Mouse (Mus musculus) hindbrain, embryonic 16.5 days (tissue): ENCODE results near the gene Cacna1s. TPM values are rescaled to one million over a fixed set of nuclear protein-coding genes. Genes with fewer than 3 reads are reported as not detected.

ENCODE experiments used
- ATAC-seq: fragments of 200-750 bp; cut with Nextera tagmentation; 2 replicates; pipeline ENCODE4 v1.8.0; 2017; ENCODE audit warnings: moderate TSS enrichment, moderate library complexity
- H3K27ac ChIP-seq: fragments of 300-500 bp; sonication (generic); 2 replicates; pipeline ENCODE4 v1.5.1; 2014; ENCODE audit warnings: low read depth, mild to moderate bottlenecking, control low read depth, low read length, moderate library complexity
- H3K27me3 ChIP-seq: fragments of 300-500 bp; sonication (generic); replicated peaks from 2 replicates; pipeline ENCODE4 v1.6.1; 2014; ENCODE audit warnings: low read length; ENCODE audit not compliant: control insufficient read depth, insufficient read depth
- H3K36me3 ChIP-seq: fragments of 300-500 bp; sonication (generic); 2 replicates; pipeline ENCODE4 v1.6.1; 2014; ENCODE audit warnings: mild to moderate bottlenecking, low read length, moderate library complexity, mixed read lengths; ENCODE audit not compliant: control insufficient read depth, insufficient read depth
- H3K4me1 ChIP-seq: fragments of 300-500 bp; sonication (generic); 2 replicates; pipeline ENCODE4 v1.6.1; 2014; ENCODE audit warnings: low read depth, low read length; ENCODE audit not compliant: control insufficient read depth, insufficient read depth
- H3K4me2 ChIP-seq: fragments of 300-500 bp; sonication (generic); 2 replicates; pipeline ENCODE4 v1.6.1; 2014; ENCODE audit warnings: mild to moderate bottlenecking, low read length, control low read depth, moderate library complexity
- H3K4me3 ChIP-seq: fragments of 300-500 bp; sonication (generic); 2 replicates; pipeline ENCODE4 v1.5.1; 2014; ENCODE audit warnings: mild to moderate bottlenecking, low read length, control low read depth, moderate library complexity
- H3K9ac ChIP-seq: fragments of 300-500 bp; sonication (generic); 2 replicates; pipeline ENCODE4 v1.6.1; 2014; ENCODE audit warnings: low read depth, mild to moderate bottlenecking, control low read depth, low read length, moderate library complexity
- H3K9me3 ChIP-seq: fragments of 300-500 bp; sonication (generic); 2 replicates; pipeline ENCODE4 v1.6.1; 2014; ENCODE audit warnings: mild to moderate bottlenecking, low read length, moderate library complexity; ENCODE audit not compliant: control insufficient read depth
- WGBS: fragments of 180-500 bp; shearing (Covaris S2); extraction: QIAGEN DNeasy Blood & Tissue Kit; methylation state at CpG from one replicate; pipeline ENCODE4 v1.1.7; 2014; 5-methylcytosine and 5-hydroxymethylcytosine counted together
- polyA plus RNA-seq: library from polyadenylated mRNA; unstranded; fragments of >200 nt; fragmentation: Nextera tagmentation; extraction: Ambion mirVana; gene quantifications from 2 replicates; pipeline ENCODE4 v1.2.1, GENCODE M21; 2015

Cacna1s gene
- 0.45 and 0.66 TPM in 2 replicates for polyA plus RNA-seq

DNA sequence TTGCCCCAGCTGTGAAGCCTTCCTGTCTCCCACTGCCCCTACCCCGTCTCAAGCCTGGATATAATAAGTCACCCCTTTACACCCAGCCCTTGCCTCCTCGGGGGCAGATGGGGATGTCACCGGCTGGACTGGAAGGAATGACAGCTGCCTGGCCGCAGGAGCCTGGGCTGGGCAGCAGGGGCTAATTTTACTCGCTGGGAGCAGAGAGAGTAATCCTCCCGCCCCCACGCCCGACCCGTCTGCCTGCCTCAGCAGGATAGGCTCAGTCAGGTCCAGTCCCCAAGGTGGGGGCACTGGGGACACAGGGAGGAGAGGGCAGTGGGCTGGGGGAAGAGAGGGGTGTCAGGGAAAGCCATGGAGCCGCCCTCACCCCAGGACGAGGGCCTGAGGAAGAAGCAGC lies at the start of gene Cacna1s:
Cacna1s (plus strand) TSS at position 204 of the 400 bp plus-strand sequence.
- Histone ChIP-seq H3K4me1 (peaks cover 20% of the 10 kb centered on the region), H3K27me3 (peaks cover 17% of the 10 kb centered on the region), H3K4me2 (no peak within 1 kb of the TSS), H3K9ac (no peak within 1 kb of the TSS), H3K27ac (no peak within 1 kb of the TSS), H3K4me3 (no peak within 1 kb of the TSS), H3K9me3 (no peaks in the 10 kb centered on the region), H3K36me3 (no peaks in the 10 kb centered on the region)
- no peak for ATAC-seq
- 53% methylated on average over 11 of the region's 11 CpGs for WGBS

DNA sequence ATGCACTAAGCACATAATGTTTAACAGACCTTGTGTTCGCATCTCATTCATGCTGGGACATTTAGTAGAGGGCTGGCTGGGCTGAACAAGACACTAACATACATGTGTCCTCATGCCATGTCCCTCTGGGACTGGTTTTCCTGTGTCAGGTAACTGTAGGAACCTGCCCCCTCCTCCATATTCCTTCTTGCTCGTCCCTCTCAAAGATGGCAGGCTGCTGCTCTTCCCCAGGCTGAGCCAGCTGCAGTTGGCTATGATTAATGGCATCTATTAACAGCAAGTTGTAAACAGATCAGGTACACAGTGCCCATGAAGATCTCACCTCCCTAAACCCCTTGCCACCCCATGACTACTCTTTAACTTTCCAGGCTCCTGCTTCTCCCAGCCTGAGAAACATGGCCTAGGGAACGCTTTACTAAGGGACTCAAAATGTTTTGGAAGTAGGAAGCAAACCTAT lies 46.2 kb upstream of the Cacna1s start, which contains the start of gene Igfn1:
Igfn1 (minus strand) TSS at position 51 of the 457 bp plus-strand sequence.
- no peak within 1 kb of the TSS for H3K27ac ChIP-seq
- H3K36me3 ChIP-seq = no peaks in the 10 kb centered on the region
- no peak within 1 kb of the TSS for H3K4me3 ChIP-seq
- 73% methylated on average over 3 of the region's 3 CpGs for WGBS
- no peaks in the 10 kb centered on the region; the same call in 1 of the 2 replicates for H3K27me3 ChIP-seq
- peaks cover 7% of the 10 kb centered on the region for H3K4me1 ChIP-seq
- no peaks in the 10 kb centered on the region for H3K9me3 ChIP-seq
- no peak for ATAC-seq
- peak within 1 kb of the TSS; percentile 69 for H3K4me2 ChIP-seq
- no peak within 1 kb of the TSS for H3K9ac ChIP-seq

DNA sequence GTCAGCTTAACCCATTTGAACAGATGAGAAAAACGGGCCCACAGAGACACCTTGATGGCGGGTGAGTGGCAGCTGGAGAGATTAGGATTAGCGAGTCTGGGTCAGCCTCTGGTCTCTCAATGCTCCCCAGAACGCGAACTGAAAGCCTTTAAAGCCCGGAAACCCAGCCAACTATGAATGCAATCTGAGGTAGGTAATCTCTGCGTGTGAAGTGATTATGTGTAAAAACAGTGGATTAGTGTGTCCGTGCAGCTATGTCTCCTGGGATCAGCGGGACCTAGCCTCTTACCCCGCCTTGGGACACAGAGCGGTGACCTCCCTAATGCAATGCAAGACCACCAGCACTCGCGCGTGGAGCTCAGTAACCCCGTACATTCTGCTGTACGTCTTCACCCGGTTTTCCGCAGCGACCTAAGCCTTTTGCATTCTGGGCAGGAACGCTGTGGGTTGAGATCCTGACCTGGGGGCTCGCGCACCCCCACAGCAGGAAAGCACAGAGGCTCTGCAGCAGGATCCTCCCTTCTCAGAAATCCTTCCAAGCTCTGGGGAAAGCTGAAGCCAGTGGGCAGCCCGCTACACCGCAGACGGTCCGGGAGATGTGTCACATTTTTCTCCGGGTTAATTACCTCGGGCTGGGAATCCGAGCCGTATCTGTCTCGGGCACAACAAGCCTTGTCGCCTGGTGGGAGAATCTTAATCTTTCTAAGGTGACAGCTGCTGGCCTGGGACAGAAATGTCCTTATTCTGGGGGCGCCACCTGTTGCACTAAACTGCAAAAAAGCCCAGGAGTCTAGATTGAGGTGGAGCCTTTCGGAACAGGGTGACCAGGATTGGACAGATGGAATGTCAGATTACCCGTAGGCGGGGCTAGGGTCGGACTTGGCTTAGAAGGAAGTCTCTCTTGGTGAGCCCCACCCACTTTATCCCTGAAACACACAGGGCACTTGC lies 45.1 kb upstream of the Cacna1s start, which contains the start of gene Tmem9:
Tmem9 (plus strand) TSS at position 940 of the 948 bp plus-strand sequence.
- H3K4me3 ChIP-seq = peak within 1 kb of the TSS; percentile 37
- H3K9ac ChIP-seq = peak within 1 kb of the TSS; percentile 50
- no peaks in the 10 kb centered on the region; the same call in 1 of the 2 replicates for H3K27me3 ChIP-seq
- H3K27ac ChIP-seq = no peak within 1 kb of the TSS
- H3K9me3 ChIP-seq = no peaks in the 10 kb centered on the region
- peak within 1 kb of the TSS; percentile 69 for H3K4me2 ChIP-seq
- 3% methylated on average over 37 of the region's 37 CpGs for WGBS
- H3K4me1 ChIP-seq = peaks cover 7% of the 10 kb centered on the region
- peak; percentile 89 for ATAC-seq
- no peaks in the 10 kb centered on the region for H3K36me3 ChIP-seq

DNA sequence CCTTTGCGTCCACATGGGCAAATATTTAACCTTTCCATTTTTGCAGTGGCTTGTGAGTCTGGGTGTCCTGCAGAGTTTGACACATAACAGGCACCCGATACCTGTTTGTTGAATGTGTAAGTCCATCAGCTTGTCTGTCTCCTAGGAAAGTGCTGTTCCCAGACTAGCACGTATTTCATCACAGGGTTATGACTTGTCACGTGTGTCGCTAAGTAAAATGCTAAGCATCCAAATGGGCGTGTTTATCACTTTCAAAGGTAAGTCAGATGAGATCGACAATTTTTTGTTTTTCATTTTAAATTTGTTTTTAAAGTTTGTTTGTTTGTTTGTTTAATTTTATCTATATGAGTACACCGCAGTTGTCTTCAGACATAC lies 44.4 kb upstream of the Cacna1s start:
- Histone ChIP-seq H3K9me3 (no peaks in the 10 kb centered on the region), H3K36me3 (no peaks in the 10 kb centered on the region), H3K27me3 (no peaks in the 10 kb centered on the region; the same call in 1 of the 2 replicates), H3K9ac (no peak overlapping the region), H3K4me3 (peak overlapping the region; percentile 37), H3K4me2 (peak overlapping the region; percentile 69), H3K27ac (no peak overlapping the region), H3K4me1 (peaks cover 7% of the 10 kb centered on the region)
- no peak for ATAC-seq
- 25% methylated on average over 8 of the region's 8 CpGs for WGBS

DNA sequence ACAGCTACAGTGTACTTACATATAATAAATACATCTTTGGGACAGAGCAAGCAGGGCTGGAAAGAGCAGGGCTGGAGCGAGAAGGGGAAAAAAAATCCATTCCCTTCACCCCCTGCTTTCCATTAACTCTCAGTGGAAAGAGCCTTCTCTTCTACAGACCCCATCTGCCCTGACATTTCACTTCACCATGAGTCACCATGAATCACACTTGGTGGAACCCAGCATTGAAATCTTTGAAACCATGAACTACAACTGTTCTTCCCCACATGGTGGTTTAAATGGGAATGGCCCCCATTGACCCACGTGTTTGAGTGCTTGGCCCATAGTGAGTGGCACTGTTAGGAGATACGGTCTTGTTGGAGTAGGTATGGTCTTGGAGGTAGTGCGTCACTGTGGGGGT lies 42.3 kb upstream of the Cacna1s start:
- Histone ChIP-seq H3K36me3 (no peaks in the 10 kb centered on the region), H3K27me3 (no peaks in the 10 kb centered on the region; the same call in 1 of the 2 replicates), H3K27ac (no peak overlapping the region), H3K4me1 (peaks cover 7% of the 10 kb centered on the region), H3K9ac (no peak overlapping the region), H3K4me3 (no peak overlapping the region), H3K9me3 (no peaks in the 10 kb centered on the region), H3K4me2 (no peak overlapping the region)
- 83% methylated on average over 4 of the region's 4 CpGs for WGBS
- no peak for ATAC-seq

DNA sequence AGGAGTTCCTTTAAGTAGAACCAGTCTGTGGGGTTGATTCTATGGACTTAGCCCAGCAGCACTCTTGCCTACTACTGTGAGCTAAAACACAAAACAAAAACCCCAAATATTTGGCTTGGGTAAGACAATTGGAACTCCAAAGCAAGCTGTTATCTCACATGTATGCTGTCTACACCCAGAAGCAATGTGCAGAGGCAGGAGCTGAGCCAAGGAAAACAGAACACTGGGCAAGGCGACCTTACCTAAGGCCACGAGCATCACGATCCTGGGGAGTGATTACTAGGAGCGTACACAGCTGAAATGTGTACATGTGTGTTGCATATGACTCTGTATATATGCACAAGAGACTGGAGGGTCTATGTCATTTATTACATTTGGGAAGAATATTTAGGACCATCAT lies 39.0 kb upstream of the Cacna1s start:
- Histone ChIP-seq H3K9me3 (no peaks in the 10 kb centered on the region), H3K4me1 (peaks cover 3% of the 10 kb centered on the region), H3K4me2 (no peak overlapping the region), H3K27ac (no peak overlapping the region), H3K36me3 (no peaks in the 10 kb centered on the region), H3K9ac (no peak overlapping the region), H3K4me3 (no peak overlapping the region), H3K27me3 (no peaks in the 10 kb centered on the region)
- WGBS = 87% methylated on average over 4 of the region's 4 CpGs
- no peak for ATAC-seq

DNA sequence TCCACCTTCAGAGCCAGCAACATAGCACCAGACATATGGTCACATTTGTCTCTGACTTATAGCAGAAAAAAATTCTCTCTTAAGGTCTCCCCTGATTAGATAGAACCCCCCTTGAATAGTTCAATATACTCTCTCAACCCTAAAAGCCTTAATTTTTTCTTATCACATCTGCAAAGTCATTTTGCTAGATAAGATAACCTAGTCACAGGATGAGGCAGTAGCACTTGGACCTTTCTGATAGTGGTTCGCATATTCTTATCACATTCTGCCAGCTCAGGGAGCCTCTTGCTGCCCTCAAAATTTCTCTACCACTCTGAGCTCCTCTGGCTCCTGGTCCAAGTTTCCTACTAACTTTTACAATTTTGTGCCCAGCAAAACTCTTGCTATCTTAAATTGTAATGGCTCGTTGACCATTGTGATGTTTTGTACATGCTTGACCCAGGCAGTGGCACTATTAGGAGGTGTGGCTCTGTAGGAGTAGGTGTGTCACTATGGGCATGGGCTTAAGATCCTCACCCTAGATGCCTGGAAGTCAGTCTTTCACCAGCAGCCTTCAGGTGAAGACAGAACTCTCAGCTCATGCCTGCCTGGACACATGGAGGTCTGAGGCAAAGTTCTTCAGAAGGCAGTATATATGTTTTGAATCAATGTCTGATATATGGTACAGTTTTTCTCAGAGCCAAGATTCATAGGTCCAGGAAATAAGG lies 37.6 kb upstream of the Cacna1s start:
- no peaks in the 10 kb centered on the region for H3K9me3 ChIP-seq
- H3K4me3 ChIP-seq = no peak overlapping the region
- ATAC-seq = no peak
- H3K4me1 ChIP-seq = peaks cover 12% of the 10 kb centered on the region
- no peak overlapping the region for H3K9ac ChIP-seq
- no peak overlapping the region for H3K4me2 ChIP-seq
- H3K36me3 ChIP-seq = no peaks in the 10 kb centered on the region
- WGBS = 70% methylated on average over 2 of the region's 2 CpGs
- H3K27ac ChIP-seq = no peak overlapping the region
- no peaks in the 10 kb centered on the region for H3K27me3 ChIP-seq

DNA sequence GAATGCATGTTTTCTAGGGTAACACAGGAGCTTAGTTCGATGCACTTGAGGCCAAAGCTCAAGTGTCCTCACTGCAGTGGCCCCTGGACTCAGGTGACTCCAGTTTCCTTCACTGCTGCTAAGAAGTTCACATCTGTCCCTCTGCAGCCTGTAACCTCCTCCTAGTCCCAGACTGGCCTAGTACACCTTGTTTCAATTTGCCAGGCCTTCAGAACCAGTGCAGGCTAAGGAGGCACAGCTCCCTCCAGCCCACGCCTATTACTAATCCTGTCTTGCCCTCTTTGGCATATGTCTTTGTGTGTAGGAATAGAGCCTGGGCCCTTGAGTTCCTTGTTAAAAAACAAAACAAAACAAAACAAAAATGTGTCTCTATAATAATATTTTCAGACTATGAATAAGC lies 35.2 kb upstream of the Cacna1s start:
- H3K9ac ChIP-seq = no peak overlapping the region; the same call in 1 of the 2 replicates
- H3K36me3 ChIP-seq = peaks cover 3% of the 10 kb centered on the region; the same call in 1 of the 2 replicates
- no peak overlapping the region for H3K4me3 ChIP-seq
- no peaks in the 10 kb centered on the region for H3K9me3 ChIP-seq
- WGBS = 84% methylated on average over 2 of the region's 2 CpGs
- no peak; the same call in 1 of the 2 replicates for ATAC-seq
- H3K4me2 ChIP-seq = peak overlapping the region; percentile 44
- no peaks in the 10 kb centered on the region for H3K27me3 ChIP-seq
- H3K4me1 ChIP-seq = peaks cover 12% of the 10 kb centered on the region
- peak overlapping the region; percentile 44; the same call in 1 of the 2 replicates for H3K27ac ChIP-seq
